Mouse (Mus musculus) spleen, postnatal 10 days (tissue): ENCODE data around the gene Spns2.
A peak's percentile ranks its signal among the peaks of the same experiment; 100 is the strongest.
"Not testable (repeated sequence)": the region's sequence is repeated elsewhere in the genome, so short reads cannot be mapped to it uniquely, and the experiment has no call there.

Source experiments
- DNase-seq, 2 experiments: peaks; one replicate each; pipeline ENCODE4 v3.0.0; 2021 to 2022; ENCODE audit warnings: low spot score in 2 of 2

The Spns2 gene

GRCm38 (mm10) chr11:72436756-72437650 is 52.7 kb downstream of the Spns2 start:
- DNase-seq = no peak

- no peak for DNase-seq
Observed at GRCm38 (mm10) chr11:72436271-72436670, 53.4 kb downstream of the Spns2 start.

GRCm38 (mm10) chr11:72435694-72436045 is 54.0 kb downstream of the Spns2 start:
- DNase-seq = no peak

GRCm38 (mm10) chr11:72434963-72435693 is 54.6 kb downstream of the Spns2 start, which contains the start of gene Ggt6:
TSS of gene Ggt6 (plus strand) at chr11:72435526.
- DNase-seq = no peak

GRCm38 (mm10) chr11:72430311-72431068 is 59.2 kb downstream of the Spns2 start:
- DNase-seq = not testable (repeated sequence)

- DNase-seq = peak; percentile 63 to 81
Observed at GRCm38 (mm10) chr11:72429288-72429690, 60.4 kb downstream of the Spns2 start.

GRCm38 (mm10) chr11:72428694-72429093 is 61.0 kb downstream of the Spns2 start:
- peak; percentile 77 to 92 for DNase-seq

- DNase-seq = no peak
Observed at GRCm38 (mm10) chr11:72426884-72427283, 62.8 kb downstream of the Spns2 start.

GRCm38 (mm10) chr11:72425201-72425600 is 64.5 kb downstream of the Spns2 start:
- no peak for DNase-seq

GRCm38 (mm10) chr11:72423686-72424085 is 66.0 kb downstream of the Spns2 start:
- DNase-seq = no peak

- DNase-seq = no peak
Observed at GRCm38 (mm10) chr11:72421518-72422278, 68.0 kb downstream of the Spns2 start.

- no peak for DNase-seq
Observed at GRCm38 (mm10) chr11:72420460-72421122, 69.1 kb downstream of the Spns2 start.

GRCm38 (mm10) chr11:72419006-72419405 is 70.7 kb downstream of the Spns2 start:
- DNase-seq = no peak

- no peak for DNase-seq
Observed at GRCm38 (mm10) chr11:72418227-72418626, 71.5 kb downstream of the Spns2 start.

GRCm38 (mm10) chr11:72417376-72417775 is 72.3 kb downstream of the Spns2 start:
- DNase-seq = no peak

GRCm38 (mm10) chr11:72416666-72417065 is 73.0 kb downstream of the Spns2 start:
- no peak for DNase-seq

GRCm38 (mm10) chr11:72415155-72415554 is 74.5 kb downstream of the Spns2 start:
- no peak for DNase-seq

- no peak for DNase-seq
Observed at GRCm38 (mm10) chr11:72413601-72414190, 76.0 kb downstream of the Spns2 start.

- no peak for DNase-seq
Observed at GRCm38 (mm10) chr11:72413016-72413415, 76.7 kb downstream of the Spns2 start.

GRCm38 (mm10) chr11:72411945-72412344 is 77.8 kb downstream of the Spns2 start:
- no peak for DNase-seq
